Mouse (Mus musculus) neural tube, embryonic 12.5 days (tissue): ENCODE results near the gene Snai1. TPM values are rescaled to one million over a fixed set of nuclear protein-coding genes. Genes with fewer than 3 reads are reported as not detected.
A peak's percentile ranks its signal among the peaks of the same experiment; 100 is the strongest.

Experiments
- ATAC-seq: fragments of 200-750 bp; cut with Nextera tagmentation; 2 replicates; pipeline ENCODE4 v1.8.0; 2017; ENCODE audit warnings: low read depth, mild to moderate bottlenecking, moderate TSS enrichment, moderate library complexity; ENCODE audit not compliant: low FRiP score
- H3K27ac ChIP-seq: fragments of 300-500 bp; sonication (generic); 2 replicates; pipeline ENCODE4 v1.5.1; 2016
- H3K27me3 ChIP-seq: fragments of 300-500 bp; sonication (generic); replicated peaks from 2 replicates; pipeline ENCODE4 v1.6.1; 2016; ENCODE audit warnings: mild to moderate bottlenecking
- H3K36me3 ChIP-seq: fragments of 300-500 bp; sonication (generic); 2 replicates; pipeline ENCODE4 v1.6.1; 2016; ENCODE audit warnings: mild to moderate bottlenecking
- H3K4me1 ChIP-seq: fragments of 300-500 bp; sonication (generic); 2 replicates; pipeline ENCODE4 v1.6.1; 2016
- H3K4me2 ChIP-seq: fragments of 300-500 bp; sonication (generic); replicated peaks from 2 replicates; pipeline ENCODE4 v1.6.1; 2016; ENCODE audit warnings: mild to moderate bottlenecking
- H3K4me3 ChIP-seq: fragments of 300-500 bp; sonication (generic); 2 replicates; pipeline ENCODE4 v1.5.1; 2016
- H3K9ac ChIP-seq: fragments of 300-500 bp; sonication (generic); 2 replicates; pipeline ENCODE4 v1.6.1; 2016; ENCODE audit warnings: mild to moderate bottlenecking
- H3K9me3 ChIP-seq: fragments of 300-500 bp; sonication (generic); 2 replicates; pipeline ENCODE4 v1.6.1; 2016; ENCODE audit warnings: mild to moderate bottlenecking
- WGBS: fragments of 180-500 bp; shearing (Covaris S2); methylation state at CpG from one replicate; pipeline ENCODE4 v1.1.7; 2016; 5-methylcytosine and 5-hydroxymethylcytosine counted together
- polyA plus RNA-seq: library from polyadenylated mRNA; unstranded; fragments of >200 nt; fragmentation: Nextera tagmentation; extraction: Ambion mirVana; gene quantifications from 2 replicates; pipeline ENCODE4 v1.2.1, GENCODE M21; 2016

Snai1 gene
- polyA plus RNA-seq, 1 experiment from 2014 or later = 21.7 TPM

DNA sequence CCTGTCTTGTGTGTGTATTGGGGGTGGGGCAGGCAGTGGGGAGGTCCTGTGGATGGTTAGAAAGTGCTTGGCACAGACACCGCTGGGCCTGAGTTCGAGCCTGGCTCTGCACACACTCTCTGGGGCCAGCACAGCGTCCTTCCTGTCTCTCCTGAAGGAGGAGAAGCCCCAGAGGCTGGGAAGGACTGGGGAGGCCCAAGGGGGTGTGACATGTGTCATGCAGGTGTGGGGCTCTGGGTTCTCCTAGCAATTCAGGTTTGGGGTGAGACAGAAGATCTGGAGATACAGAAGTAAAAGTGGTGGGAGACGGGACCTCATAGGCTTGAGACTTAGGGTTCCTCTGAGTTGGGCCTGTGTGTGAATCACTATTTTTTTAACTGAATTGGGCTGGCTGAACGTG is 25.0 kb downstream of the Snai1 start:
- Histone ChIP-seq H3K27me3 (peaks cover 4% of the 10 kb centered on the region; the same call in 1 of the 2 replicates), H3K27ac (no peak overlapping the region), H3K4me1 (peaks cover 46% of the 10 kb centered on the region), H3K4me3 (no peak overlapping the region), H3K36me3 (no peaks in the 10 kb centered on the region), H3K4me2 (no peak overlapping the region), H3K9ac (no peak overlapping the region), H3K9me3 (no peaks in the 10 kb centered on the region)
- WGBS = 64% methylated on average over 5 of the region's 5 CpGs
- ATAC-seq = no peak

DNA sequence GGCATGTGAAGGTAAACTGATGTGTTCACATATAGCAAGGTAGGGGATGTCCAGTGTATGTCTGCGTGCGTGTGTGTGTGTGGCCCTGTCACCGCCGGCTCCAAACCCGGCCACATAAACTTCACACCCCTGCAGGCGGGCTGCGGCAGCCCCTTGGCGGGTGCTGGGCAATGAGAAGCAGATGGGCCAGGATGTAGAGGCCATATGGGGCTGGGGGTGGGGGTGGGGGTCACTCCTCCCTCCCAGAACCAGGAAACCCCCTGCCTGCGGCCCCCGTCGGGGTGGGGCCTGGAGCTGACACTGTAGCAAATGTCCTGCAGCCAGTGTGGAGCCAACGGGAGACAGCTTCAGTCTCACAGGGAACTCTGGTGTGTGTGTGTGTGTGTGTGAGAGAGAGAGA is 25.7 kb downstream of the Snai1 start:
- Histone ChIP-seq H3K9ac (no peak overlapping the region), H3K4me1 (peaks cover 46% of the 10 kb centered on the region), H3K27ac (no peak overlapping the region), H3K4me2 (0 out of 2 replicates have a peak overlapping the region, but pooled peaks have one; percentile 5), H3K27me3 (peaks cover 4% of the 10 kb centered on the region; the same call in 1 of the 2 replicates), H3K9me3 (no peaks in the 10 kb centered on the region), H3K36me3 (no peaks in the 10 kb centered on the region), H3K4me3 (no peak overlapping the region)
- 45% methylated on average over 12 of the region's 12 CpGs for WGBS
- peak; percentile 27; the same call in 1 of the 2 replicates for ATAC-seq

DNA sequence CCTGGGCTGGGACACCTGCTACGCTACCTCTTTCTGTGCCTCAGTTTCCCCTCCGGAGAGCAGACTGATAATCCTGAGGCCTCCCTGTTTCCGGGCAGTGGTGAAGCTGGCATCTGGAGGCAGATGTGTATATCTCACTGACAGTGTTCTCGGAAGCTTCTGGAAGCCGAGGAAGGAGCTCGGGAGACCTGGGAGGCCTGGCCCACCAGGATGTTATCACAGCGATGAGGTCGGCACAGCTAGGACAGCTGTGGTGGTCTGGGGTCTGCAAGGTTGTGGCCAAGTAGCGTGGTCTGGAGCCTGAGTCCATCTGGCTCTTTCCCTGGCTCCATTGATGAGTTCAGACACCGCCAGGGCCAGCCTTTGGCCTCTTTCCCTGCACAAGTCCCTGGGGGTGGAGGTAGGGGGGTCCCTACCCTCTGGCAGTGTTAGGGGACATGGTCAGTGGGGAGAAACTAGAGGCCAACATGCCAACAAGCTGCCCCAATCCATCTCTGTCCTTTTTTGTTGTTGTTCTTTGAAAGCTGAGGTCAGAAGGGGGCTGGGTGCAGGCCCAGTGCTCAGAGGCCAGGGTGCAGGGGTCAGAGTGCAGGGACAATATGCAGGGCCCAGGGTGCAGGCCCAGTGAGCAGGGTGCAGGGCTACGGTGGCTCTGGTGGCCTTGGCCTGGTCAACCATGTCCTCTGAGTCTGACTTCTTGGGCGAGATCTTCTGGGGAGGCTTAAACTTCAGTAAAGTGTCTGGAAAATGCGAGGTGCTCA is 26.7 kb downstream of the Snai1 start:
- no peak overlapping the region for H3K9ac ChIP-seq
- H3K27ac ChIP-seq = no peak overlapping the region; the same call in 1 of the 2 replicates
- no peaks in the 10 kb centered on the region; the same call in 1 of the 2 replicates for H3K27me3 ChIP-seq
- peaks cover 40% of the 10 kb centered on the region for H3K4me1 ChIP-seq
- no peaks in the 10 kb centered on the region for H3K36me3 ChIP-seq
- no peak for ATAC-seq
- H3K4me2 ChIP-seq = no peak overlapping the region
- no peak overlapping the region for H3K4me3 ChIP-seq
- 77% methylated on average over 13 of the region's 13 CpGs for WGBS
- no peaks in the 10 kb centered on the region for H3K9me3 ChIP-seq

DNA sequence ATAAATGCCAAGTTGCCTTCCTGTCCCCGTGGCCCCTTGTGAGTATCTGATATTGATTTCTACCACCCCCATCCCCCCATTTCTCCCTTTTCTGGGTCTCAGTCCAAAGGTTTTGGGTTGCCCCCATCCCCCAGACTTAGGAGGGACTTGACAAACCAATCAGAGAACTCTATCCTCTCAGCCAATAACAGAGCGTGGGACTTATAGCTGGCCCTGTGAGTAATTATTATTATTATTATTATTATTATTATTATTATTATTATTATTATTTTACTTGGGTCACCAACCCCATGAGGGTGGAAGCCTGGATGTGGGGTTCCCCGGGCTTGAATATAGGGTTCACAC is 27.3 kb downstream of the Snai1 start:
- Histone ChIP-seq H3K9ac (no peak overlapping the region), H3K27me3 (no peaks in the 10 kb centered on the region), H3K9me3 (no peaks in the 10 kb centered on the region), H3K4me3 (no peak overlapping the region), H3K4me1 (peaks cover 35% of the 10 kb centered on the region), H3K27ac (no peak overlapping the region), H3K36me3 (no peaks in the 10 kb centered on the region), H3K4me2 (peak overlapping the region; percentile 45; the same call in 1 of the 2 replicates)
- 69% methylated on average over 3 of the region's 3 CpGs for WGBS
- no peak for ATAC-seq

GRCm38 (mm10) chr2:167565682-167566081 is 27.7 kb downstream of the Snai1 start:
- WGBS = 19% methylated on average over 19 of the region's 19 CpGs
- no peaks in the 10 kb centered on the region for H3K9me3 ChIP-seq
- no peak overlapping the region for H3K4me3 ChIP-seq
- H3K27ac ChIP-seq = no peak overlapping the region
- no peak overlapping the region for H3K9ac ChIP-seq
- H3K4me2 ChIP-seq = peak overlapping the region; percentile 45
- H3K4me1 ChIP-seq = peaks cover 32% of the 10 kb centered on the region
- no peaks in the 10 kb centered on the region for H3K36me3 ChIP-seq
- no peaks in the 10 kb centered on the region for H3K27me3 ChIP-seq
- no peak for ATAC-seq

- Histone ChIP-seq H3K9me3 (no peaks in the 10 kb centered on the region), H3K4me2 (no peak overlapping the region), H3K27me3 (no peaks in the 10 kb centered on the region), H3K36me3 (no peaks in the 10 kb centered on the region), H3K4me1 (peaks cover 26% of the 10 kb centered on the region), H3K9ac (no peak overlapping the region), H3K4me3 (no peak overlapping the region), H3K27ac (no peak overlapping the region)
- 80% methylated on average over 9 of the region's 9 CpGs for WGBS
- ATAC-seq = no peak
Measured at GRCm38 (mm10) chr2:167568112-167568511, 30.1 kb downstream of the Snai1 start.

- 73% methylated on average over 13 of the region's 13 CpGs for WGBS
- Histone ChIP-seq H3K4me2 (no peak overlapping the region), H3K4me1 (peaks cover 8% of the 10 kb centered on the region), H3K9ac (no peak overlapping the region), H3K27ac (no peak overlapping the region), H3K27me3 (no peaks in the 10 kb centered on the region), H3K9me3 (no peaks in the 10 kb centered on the region), H3K36me3 (no peaks in the 10 kb centered on the region), H3K4me3 (no peak overlapping the region)
- ATAC-seq = no peak
Measured at GRCm38 (mm10) chr2:167569934-167570651, 32.1 kb downstream of the Snai1 start.

DNA sequence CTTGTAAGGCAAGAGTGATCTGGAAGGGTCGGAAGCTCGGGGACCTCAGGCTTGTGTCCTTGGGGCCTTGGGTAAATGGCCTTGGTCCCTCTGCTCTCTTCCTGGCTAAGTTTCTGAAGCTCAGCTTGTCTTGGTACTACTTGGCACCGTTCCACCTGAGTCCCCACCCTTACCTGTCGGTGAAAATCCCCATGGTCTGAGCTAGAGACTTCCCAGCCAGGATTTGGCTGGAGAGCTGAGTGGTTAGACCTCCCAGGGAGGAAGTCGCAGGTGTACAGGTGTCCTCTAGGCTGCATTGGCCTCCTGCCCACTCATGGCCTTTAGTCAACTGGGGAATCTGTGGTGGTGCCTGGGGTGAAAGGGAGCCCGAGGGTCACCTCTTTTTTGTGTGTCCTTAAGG is 32.8 kb downstream of the Snai1 start:
- Histone ChIP-seq H3K9me3 (no peaks in the 10 kb centered on the region), H3K4me3 (no peak overlapping the region), H3K9ac (no peak overlapping the region), H3K4me1 (peaks cover 2% of the 10 kb centered on the region), H3K27me3 (no peaks in the 10 kb centered on the region), H3K36me3 (no peaks in the 10 kb centered on the region), H3K27ac (no peak overlapping the region), H3K4me2 (no peak overlapping the region)
- no peak for ATAC-seq
- WGBS = 92% methylated on average over 6 of the region's 6 CpGs

DNA sequence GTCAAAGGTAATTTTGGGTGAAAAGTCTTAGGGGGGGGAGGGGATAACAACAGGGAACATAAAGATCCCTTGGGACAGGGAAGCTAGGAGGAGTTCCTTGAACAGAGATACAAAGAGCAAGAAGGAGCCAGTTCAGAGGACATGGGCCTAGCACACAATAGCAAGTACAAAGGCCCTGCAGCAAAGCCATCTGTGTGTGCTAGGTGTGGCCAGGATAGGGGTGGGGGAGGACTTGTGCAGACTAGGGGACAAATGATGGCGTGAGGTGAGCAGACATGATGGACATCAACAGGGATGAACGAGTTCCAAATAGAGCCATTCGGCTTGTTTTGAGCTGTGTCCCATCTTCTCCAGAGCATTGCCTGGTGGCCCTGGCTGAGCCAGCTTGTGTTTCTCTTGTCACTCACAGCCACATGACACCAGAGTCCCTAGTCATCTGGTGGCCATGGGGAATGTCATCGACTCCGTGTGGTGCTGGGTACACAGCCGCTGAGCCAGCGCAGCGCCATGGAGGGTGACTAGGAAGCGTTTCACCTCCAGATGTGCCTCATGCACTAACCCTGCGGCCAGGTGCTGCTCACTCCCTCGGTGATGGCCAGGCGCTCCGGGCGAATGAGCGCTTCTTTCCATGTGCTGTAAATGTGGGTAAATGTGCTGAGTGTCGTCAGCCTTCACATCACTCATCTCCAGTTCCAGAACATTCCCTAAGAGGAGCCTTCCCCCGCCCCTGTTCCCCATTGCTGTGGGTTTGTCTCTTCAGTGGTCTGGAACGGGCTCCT is 33.6 kb downstream of the Snai1 start:
- 83% methylated on average over 18 of the region's 18 CpGs for WGBS
- no peaks in the 10 kb centered on the region for H3K4me1 ChIP-seq
- no peak for ATAC-seq
- H3K9ac ChIP-seq = no peak overlapping the region
- no peaks in the 10 kb centered on the region for H3K9me3 ChIP-seq
- no peaks in the 10 kb centered on the region for H3K36me3 ChIP-seq
- no peak overlapping the region for H3K27ac ChIP-seq
- H3K27me3 ChIP-seq = no peaks in the 10 kb centered on the region
- H3K4me2 ChIP-seq = no peak overlapping the region
- H3K4me3 ChIP-seq = no peak overlapping the region

DNA sequence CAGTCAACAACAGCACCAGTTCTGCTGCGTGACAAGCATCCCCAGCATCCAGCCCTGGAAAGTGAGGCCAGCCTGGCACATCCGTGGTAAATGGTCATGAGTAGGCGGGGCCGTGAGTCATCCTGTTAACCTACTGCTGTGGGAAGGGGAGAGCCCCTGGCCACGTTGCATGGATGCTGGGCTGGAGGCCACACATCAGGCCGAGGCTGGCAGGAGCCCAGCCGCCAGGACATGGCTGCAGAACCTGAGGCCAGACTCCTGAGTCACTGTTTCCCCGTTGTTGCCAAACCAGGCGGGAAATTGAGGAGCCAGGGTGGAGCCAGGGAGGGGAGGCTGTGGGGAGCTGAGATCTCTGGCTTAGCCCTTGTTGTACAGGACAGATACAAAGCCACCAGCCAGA is 36.8 kb downstream of the Snai1 start:
- H3K27me3 ChIP-seq = no peaks in the 10 kb centered on the region
- H3K4me3 ChIP-seq = no peak overlapping the region
- ATAC-seq = no peak
- H3K4me2 ChIP-seq = no peak overlapping the region
- H3K27ac ChIP-seq = no peak overlapping the region
- H3K9ac ChIP-seq = no peak overlapping the region
- WGBS = 65% methylated on average over 9 of the region's 9 CpGs
- H3K36me3 ChIP-seq = no peaks in the 10 kb centered on the region
- H3K4me1 ChIP-seq = 0 out of 2 replicates have a peak, but pooled peaks cover 3% of the 10 kb centered on the region
- H3K9me3 ChIP-seq = no peaks in the 10 kb centered on the region

- no peak for ATAC-seq
- Histone ChIP-seq H3K36me3 (no peaks in the 10 kb centered on the region), H3K9me3 (no peaks in the 10 kb centered on the region), H3K4me3 (no peak overlapping the region), H3K27ac (no peak overlapping the region), H3K9ac (no peak overlapping the region), H3K27me3 (no peaks in the 10 kb centered on the region), H3K4me1 (0 out of 2 replicates have a peak, but pooled peaks cover 3% of the 10 kb centered on the region), H3K4me2 (no peak overlapping the region)
- WGBS = 90% methylated on average over 7 of the region's 7 CpGs
Measured at GRCm38 (mm10) chr2:167575581-167575980, 37.6 kb downstream of the Snai1 start.

DNA sequence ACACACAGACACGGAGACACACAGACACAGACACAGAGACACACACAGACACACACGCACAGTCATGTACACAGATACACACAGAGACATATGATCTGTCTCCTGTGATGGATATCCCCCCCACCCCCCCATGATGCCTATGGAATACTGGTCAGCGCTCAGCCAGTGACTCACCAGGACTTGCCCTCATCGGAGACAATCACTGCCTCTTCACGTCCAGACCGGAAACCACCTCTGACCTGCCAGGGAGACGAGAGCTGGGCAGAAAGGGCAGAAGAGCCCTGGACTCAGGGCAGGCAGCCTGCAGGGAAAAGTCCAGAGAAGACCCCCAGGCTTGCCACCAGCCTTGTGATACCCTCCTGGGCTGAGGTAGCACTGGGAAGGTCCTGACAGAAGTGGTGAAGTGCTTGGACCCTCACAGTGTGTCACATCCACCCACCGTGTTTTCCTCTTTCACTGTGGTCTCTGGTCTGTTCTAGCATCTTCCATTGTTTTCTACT is 38.2 kb downstream of the Snai1 start:
- Histone ChIP-seq H3K4me2 (no peak overlapping the region), H3K4me3 (no peak overlapping the region), H3K4me1 (0 out of 2 replicates have a peak, but pooled peaks cover 3% of the 10 kb centered on the region), H3K9ac (no peak overlapping the region), H3K27ac (no peak overlapping the region), H3K36me3 (no peaks in the 10 kb centered on the region), H3K9me3 (no peaks in the 10 kb centered on the region), H3K27me3 (no peaks in the 10 kb centered on the region)
- ATAC-seq = no peak
- 85% methylated on average over 8 of the region's 8 CpGs for WGBS
